Comparison of ENCODE assay signal across 7 mouse cellular contexts in genomic region chrX:155214291-155215136, GRCm38 (mm10). TPM values are rescaled to one million over a fixed set of nuclear protein-coding genes. Genes with fewer than 3 reads are reported as not detected.
DNase-seq lines count a peak whose midpoint lies in the region; ATAC-seq and TF ChIP-seq lines count a peak whose summit lies in the region.

No protein-coding gene starts in this region.

- no peak for DNase-seq in layer of hippocampus, adult 2 months (ENCODE audit: low spot score in 2 of 2)
- DNase-seq in layer of hippocampus, postnatal 14 days (ENCODE audit: low spot score in 2 of 2) = no peak
- peak; percentile 73 for DNase-seq in NIH3T3 (ENCODE audit: low read depth)
- DNase-seq in naive thymus-derived CD4-positive, alpha-beta T cell, adult 2 months (ENCODE audit: low read depth) = peak; percentile 12
- no peak for DNase-seq in cerebellum, adult 11 months
- DNase-seq in testis, postnatal 10 days (ENCODE audit: low spot score) = no peak

- WGBS in intestine, embryonic 16.5 days = 80% methylated on average over 5 of the region's 5 CpGs

- H3K4me3 ChIP-seq in layer of hippocampus, adult 2 months = peak overlapping the region; percentile 70
- H3K4me3 ChIP-seq in intestine, embryonic 16.5 days (ENCODE audit: low read length) = peak overlapping the region; percentile 61

- H3K9ac ChIP-seq in intestine, embryonic 16.5 days (ENCODE audit: low read depth, low read length) = no peak overlapping the region

- H3K27ac ChIP-seq in layer of hippocampus, adult 2 months = peak overlapping the region; percentile 89; the same call in 1 of the 2 replicates
- H3K27ac ChIP-seq in intestine, embryonic 16.5 days (ENCODE audit: low read length) = no peak overlapping the region

- H3K4me2 ChIP-seq in intestine, embryonic 16.5 days (ENCODE audit: low read depth, low read length) = peak overlapping the region; percentile 39

- H3K36me3 ChIP-seq in intestine, embryonic 16.5 days (ENCODE audit: control insufficient read depth, insufficient read depth, low read length) = no peaks in the 10 kb centered on the region

- H3K27me3 ChIP-seq in intestine, embryonic 16.5 days (replicated peaks; ENCODE audit: control insufficient read depth, insufficient read depth, low read length) = no peaks in the 10 kb centered on the region

- H3K9me3 ChIP-seq in intestine, embryonic 16.5 days (ENCODE audit: control insufficient read depth, low read length) = no peaks in the 10 kb centered on the region

- no peak for TF ChIP-seq CTCF in layer of hippocampus, adult 2 months (conservative IDR thresholded peaks at IDR 0.05)

- no peak for ATAC-seq in intestine, embryonic 16.5 days

- no peaks in the 10 kb centered on the region for H3K4me1 ChIP-seq in intestine, embryonic 16.5 days (ENCODE audit: control insufficient read depth, insufficient read depth, low read length)

RNA-seq across cellular contexts. Expression of gene Sat1, which starts 1.7 kb away (rescaled TPM):
- 10 to 100 TPM; 59.7 to 63.0 TPM for total RNA-seq in layer of hippocampus, adult 2 months (2021)
- total RNA-seq in layer of hippocampus, postnatal 14 days (2021) = 10 to 100 TPM; 56.1 to 80.4 TPM
- 327 and 371 TPM in 2 replicates for polyA plus RNA-seq in intestine, embryonic 16.5 days (2015; fragmentation: Nextera tagmentation; extraction: Ambion mirVana)

RNA-seq across cellular contexts. Expression of gene Acot9, which starts 47.7 kb away (rescaled TPM):
- 10 to 100 TPM; 19.3 to 19.8 TPM for total RNA-seq in layer of hippocampus, adult 2 months (2021)
- total RNA-seq in layer of hippocampus, postnatal 14 days (2021) = 10 to 100 TPM; 18.8 to 24.1 TPM
- polyA plus RNA-seq in intestine, embryonic 16.5 days (2015; fragmentation: Nextera tagmentation; extraction: Ambion mirVana) = 27.9 and 28.5 TPM in 2 replicates

Comparison
In these comparisons a context has a peak if more than half of its experiments do, and no peak if none do; other contexts are left out.
1. DNase-seq: peak in NIH3T3 (single experiment) and naive thymus-derived CD4-positive, alpha-beta T cell, adult 2 months (single experiment); none in layer of hippocampus, adult 2 months (0 of 2), layer of hippocampus, postnatal 14 days (0 of 2), cerebellum, adult 11 months (single experiment) and testis, postnatal 10 days (single experiment).